Mouse (Mus musculus) intestine, embryonic 15.5 days (tissue): ENCODE data around the gene Fgfbp3. TPM values are rescaled to one million over a fixed set of nuclear protein-coding genes. Genes with fewer than 3 reads are reported as not detected.
"Not testable (repeated sequence)": the region's sequence is repeated elsewhere in the genome, so short reads cannot be mapped to it uniquely, and the experiment has no call there.

Source experiments
- ATAC-seq: fragments of 200-750 bp; cut with Nextera tagmentation; 2 replicates; pipeline ENCODE4 v1.8.0; 2017; ENCODE audit warnings: moderate TSS enrichment, moderate library complexity
- H3K27ac ChIP-seq: fragments of 300-500 bp; sonication (generic); 2 replicates; pipeline ENCODE4 v1.5.1; 2015; ENCODE audit warnings: mild to moderate bottlenecking, inconsistent platforms
- H3K27me3 ChIP-seq: fragments of 300-500 bp; sonication (generic); replicated peaks from 2 replicates; pipeline ENCODE4 v1.6.1; 2015; ENCODE audit warnings: inconsistent platforms
- H3K36me3 ChIP-seq: fragments of 300-500 bp; sonication (generic); 2 replicates; pipeline ENCODE4 v1.6.1; 2015; ENCODE audit warnings: inconsistent platforms
- H3K4me1 ChIP-seq: fragments of 300-500 bp; sonication (generic); replicated peaks from 2 replicates; pipeline ENCODE4 v1.6.1; 2015; ENCODE audit warnings: inconsistent platforms
- H3K4me2 ChIP-seq: fragments of 300-500 bp; sonication (generic); replicated peaks from 2 replicates; pipeline ENCODE4 v1.6.1; 2015; ENCODE audit warnings: mild to moderate bottlenecking, inconsistent platforms
- H3K4me3 ChIP-seq: fragments of 300-500 bp; sonication (generic); replicated peaks from 2 replicates; pipeline ENCODE4 v1.5.1; 2015; ENCODE audit warnings: inconsistent platforms
- H3K9ac ChIP-seq: fragments of 300-500 bp; sonication (generic); 2 replicates; pipeline ENCODE4 v1.6.1; 2015; ENCODE audit warnings: inconsistent platforms
- H3K9me3 ChIP-seq: fragments of 300-500 bp; sonication (generic); 2 replicates; pipeline ENCODE4 v1.6.1; 2016; ENCODE audit warnings: inconsistent platforms
- WGBS: fragments of 180-500 bp; shearing (Covaris S2); methylation state at CpG from one replicate; pipeline ENCODE4 v1.1.7; 2015; 5-methylcytosine and 5-hydroxymethylcytosine counted together
- polyA plus RNA-seq: library from polyadenylated mRNA; unstranded; fragments of >200 nt; fragmentation: Nextera tagmentation; extraction: Ambion mirVana; gene quantifications from 2 replicates; pipeline ENCODE4 v1.2.1, GENCODE M21; 2015

Gene Fgfbp3
- polyA plus RNA-seq, 1 experiment from 2014 or later = 5.0 TPM

DNA sequence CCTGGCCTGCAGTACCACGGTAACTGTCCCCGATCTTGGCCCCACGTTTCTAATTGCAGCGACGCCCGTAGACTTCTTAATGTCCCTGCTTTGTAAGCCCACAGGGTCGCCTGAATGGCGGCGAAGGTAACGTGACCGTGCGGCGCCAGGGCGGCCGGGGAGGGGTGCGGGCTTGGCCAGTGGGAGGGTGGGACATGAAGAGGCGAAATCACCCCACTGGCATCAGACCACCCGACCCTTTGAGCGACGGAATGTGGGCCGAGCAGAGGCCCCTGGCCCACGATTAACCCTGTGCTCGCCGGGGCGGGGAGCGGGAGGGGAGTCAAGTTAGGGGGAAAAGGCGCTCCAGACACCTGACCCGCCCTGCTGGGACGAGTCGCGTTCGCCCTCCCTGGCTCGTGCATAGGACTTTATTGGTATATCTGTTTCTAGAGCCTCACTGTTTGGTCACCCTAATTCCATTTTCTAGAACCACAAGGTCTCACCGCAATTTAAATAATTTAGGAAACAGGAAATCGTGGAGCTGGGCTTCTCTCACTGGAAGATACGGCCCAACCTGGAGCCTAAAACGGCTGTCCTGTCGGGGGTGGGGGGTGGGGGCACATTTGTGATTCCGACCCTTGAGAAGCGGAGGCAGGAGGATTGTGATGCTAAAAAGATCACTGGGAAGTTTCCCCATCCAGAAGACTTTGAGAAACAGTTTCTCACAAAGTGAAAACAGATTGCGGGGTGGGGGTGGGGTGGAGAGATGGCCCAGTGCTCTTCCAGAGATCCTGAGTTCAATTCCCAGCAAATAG is 15.0 kb downstream of the Fgfbp3 start:
- Histone ChIP-seq H3K9me3 (no peaks in the 10 kb centered on the region), H3K36me3 (no peaks in the 10 kb centered on the region), H3K4me2 (peak overlapping the region; percentile 97), H3K9ac (peak overlapping the region; percentile 60), H3K4me3 (peak overlapping the region; percentile 59), H3K27me3 (no peaks in the 10 kb centered on the region), H3K4me1 (no peaks in the 10 kb centered on the region), H3K27ac (no peak overlapping the region)
- WGBS = 2% methylated on average over 41 of the region's 41 CpGs
- ATAC-seq = peak; percentile 74

DNA sequence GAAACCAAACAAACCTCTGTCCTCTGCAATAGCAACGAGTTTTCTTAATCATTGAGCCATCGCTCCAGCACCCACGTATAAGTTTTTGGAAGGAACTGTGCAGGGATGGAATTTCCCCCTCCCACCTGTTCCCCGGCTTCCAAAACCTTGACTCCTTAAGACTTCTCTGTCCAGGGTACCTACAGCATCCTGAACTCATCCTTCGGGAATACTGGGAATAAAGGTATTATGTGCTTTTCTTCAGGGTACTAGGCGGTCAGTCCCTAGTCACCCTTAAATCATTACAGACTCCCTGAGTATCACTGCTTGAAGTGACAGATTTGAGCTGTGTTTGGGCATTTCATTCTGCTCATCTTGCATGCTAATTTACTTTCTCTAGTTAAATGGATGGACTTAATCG is 16.0 kb downstream of the Fgfbp3 start:
- H3K27me3 ChIP-seq = no peaks in the 10 kb centered on the region
- no peak overlapping the region; the same call in 1 of the 2 replicates for H3K4me2 ChIP-seq
- H3K9me3 ChIP-seq = no peaks in the 10 kb centered on the region
- 47% methylated on average over 7 of the region's 7 CpGs for WGBS
- no peak for ATAC-seq
- H3K9ac ChIP-seq = no peak overlapping the region
- no peak overlapping the region for H3K27ac ChIP-seq
- no peaks in the 10 kb centered on the region for H3K4me1 ChIP-seq
- no peaks in the 10 kb centered on the region for H3K36me3 ChIP-seq
- no peak overlapping the region for H3K4me3 ChIP-seq

DNA sequence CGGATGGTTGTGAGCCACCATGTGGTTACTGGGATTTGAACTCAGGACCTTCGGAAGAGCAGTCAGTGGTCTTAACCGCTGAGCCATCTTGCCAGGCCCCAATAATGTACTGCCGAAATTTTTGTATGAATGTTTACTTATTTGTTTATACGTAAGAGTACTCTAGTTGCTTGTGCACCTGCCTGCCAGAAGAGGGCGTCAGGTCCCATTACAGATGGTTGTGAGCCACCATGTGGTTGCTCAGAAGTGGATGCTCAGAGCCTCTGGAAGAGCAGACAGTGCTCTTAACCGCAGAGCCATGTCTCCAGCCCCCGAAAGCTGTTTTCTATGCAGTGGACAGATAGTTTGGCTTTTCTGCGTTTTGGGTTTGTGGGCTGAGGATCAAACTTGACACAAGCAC is 21.6 kb downstream of the Fgfbp3 start:
- Histone ChIP-seq H3K9me3 (no peaks in the 10 kb centered on the region), H3K4me3 (no peak overlapping the region), H3K36me3 (0 out of 2 replicates have a peak, but pooled peaks cover 7% of the 10 kb centered on the region), H3K9ac (no peak overlapping the region), H3K27ac (no peak overlapping the region), H3K27me3 (no peaks in the 10 kb centered on the region), H3K4me1 (no peaks in the 10 kb centered on the region), H3K4me2 (no peak overlapping the region)
- WGBS = 52% methylated on average over 9 of the region's 9 CpGs
- no peak for ATAC-seq

DNA sequence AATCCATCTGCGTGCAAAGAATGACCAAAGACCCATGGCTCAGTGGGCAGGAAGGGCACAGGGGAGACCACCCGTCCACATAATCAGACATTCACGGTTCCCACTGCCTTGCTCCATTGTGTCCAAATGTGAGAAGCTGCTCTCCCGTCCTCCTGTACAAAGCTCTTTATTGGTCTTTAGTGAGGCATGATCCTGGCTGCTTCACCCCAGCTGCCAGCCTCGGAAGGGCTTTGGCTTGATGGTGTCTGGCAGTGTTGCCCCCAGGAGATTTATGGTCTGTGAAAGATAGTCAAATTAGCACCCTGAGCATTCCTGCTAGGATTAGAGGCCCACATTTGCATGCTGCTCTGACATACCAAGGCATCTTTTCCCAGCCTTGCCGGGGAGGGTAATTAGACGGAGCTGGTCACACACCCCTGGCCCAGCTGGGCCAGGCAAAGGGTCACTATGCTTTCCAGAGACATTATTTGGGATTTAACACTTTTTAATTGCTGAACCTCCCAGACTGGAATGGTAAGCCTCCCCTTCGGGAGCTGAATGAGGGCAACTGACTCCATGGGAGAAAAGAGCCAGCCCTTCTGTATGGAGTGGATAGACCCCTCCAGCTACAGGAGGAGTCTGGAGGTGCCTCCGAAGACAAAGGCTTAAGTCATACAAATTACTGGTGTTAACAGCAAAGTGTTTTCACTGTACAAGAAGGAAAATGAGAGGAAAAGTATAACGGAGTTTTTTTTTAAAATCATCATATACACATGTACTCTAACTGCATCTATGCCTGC is 22.4 kb downstream of the Fgfbp3 start:
- no peak overlapping the region for H3K27ac ChIP-seq
- WGBS = 29% methylated on average over 10 of the region's 10 CpGs
- no peaks in the 10 kb centered on the region for H3K9me3 ChIP-seq
- ATAC-seq = no peak
- no peak overlapping the region for H3K4me2 ChIP-seq
- H3K9ac ChIP-seq = no peak overlapping the region
- H3K4me1 ChIP-seq = no peaks in the 10 kb centered on the region
- H3K4me3 ChIP-seq = no peak overlapping the region
- no peaks in the 10 kb centered on the region for H3K27me3 ChIP-seq
- H3K36me3 ChIP-seq = 0 out of 2 replicates have a peak, but pooled peaks cover 7% of the 10 kb centered on the region

DNA sequence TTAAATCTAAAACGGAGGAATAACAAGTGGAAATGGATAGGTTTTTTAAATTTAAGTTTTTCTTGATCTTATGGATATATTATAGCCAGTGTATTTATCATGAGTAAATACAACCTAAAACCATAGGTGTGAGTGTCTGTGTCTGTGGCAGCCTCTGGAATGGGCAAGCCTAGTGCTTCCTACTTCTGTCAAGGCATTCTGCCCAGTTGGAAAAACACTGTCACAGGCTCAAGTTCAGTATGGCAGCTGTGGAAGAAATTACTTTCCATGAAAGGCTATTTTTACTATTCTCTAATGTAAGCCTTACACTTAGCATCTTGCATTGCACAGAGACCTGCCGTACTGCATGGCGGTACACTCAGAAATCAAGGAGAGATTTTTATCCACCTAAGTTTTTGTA is 27.7 kb downstream of the Fgfbp3 start:
- H3K36me3 ChIP-seq = peaks cover 22% of the 10 kb centered on the region
- no peaks in the 10 kb centered on the region for H3K9me3 ChIP-seq
- no peak overlapping the region for H3K9ac ChIP-seq
- H3K27ac ChIP-seq = no peak overlapping the region
- no peaks in the 10 kb centered on the region for H3K4me1 ChIP-seq
- WGBS = 95% methylated on average over 3 of the region's 3 CpGs
- H3K4me2 ChIP-seq = no peak overlapping the region
- ATAC-seq = no peak
- no peaks in the 10 kb centered on the region for H3K27me3 ChIP-seq
- no peak overlapping the region for H3K4me3 ChIP-seq

DNA sequence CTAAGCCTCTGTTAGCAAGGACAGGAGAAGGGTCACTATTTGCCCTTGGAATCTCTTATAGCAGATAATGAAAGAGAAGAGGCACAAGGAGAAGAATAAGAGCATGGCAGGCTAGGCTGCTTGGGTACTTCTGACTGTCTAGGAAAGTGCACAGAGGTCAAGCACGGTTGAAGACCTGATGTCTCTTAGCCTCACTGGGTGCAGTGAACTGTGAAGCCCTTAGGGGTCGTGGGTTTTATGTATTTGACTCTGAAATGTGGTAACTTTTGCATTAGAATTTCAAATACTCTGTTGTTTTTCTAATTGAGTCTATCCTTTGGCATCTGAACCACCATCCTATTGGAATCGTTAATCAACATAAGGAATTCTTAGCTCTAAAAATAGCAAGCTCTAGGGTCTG is 31.7 kb downstream of the Fgfbp3 start:
- Histone ChIP-seq H3K4me1 (no peaks in the 10 kb centered on the region), H3K4me2 (no peak overlapping the region), H3K27me3 (no peaks in the 10 kb centered on the region), H3K4me3 (no peak overlapping the region), H3K27ac (no peak overlapping the region), H3K9ac (no peak overlapping the region), H3K36me3 (peaks cover 25% of the 10 kb centered on the region), H3K9me3 (no peaks in the 10 kb centered on the region)
- no peak for ATAC-seq
- WGBS = 87% methylated on average over 3 of the region's 3 CpGs

DNA sequence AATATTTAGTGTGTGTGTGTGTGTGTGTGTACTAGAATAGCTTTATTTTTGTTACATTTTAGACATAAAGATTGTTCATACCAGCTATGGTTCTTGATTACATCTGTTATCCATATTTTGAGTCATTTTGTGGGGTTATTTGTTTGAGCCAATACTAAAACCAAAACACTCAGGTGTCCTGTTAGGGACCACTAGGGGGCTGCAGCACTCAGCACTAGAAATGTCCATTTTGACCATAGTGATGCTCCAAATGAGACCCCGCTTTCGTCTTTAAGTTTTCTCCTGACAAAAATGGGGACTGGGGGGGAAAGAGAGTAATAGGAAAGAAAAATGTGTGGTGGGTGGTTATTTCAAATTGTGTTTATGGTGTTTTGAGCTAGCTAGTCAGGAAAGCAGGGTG is 33.1 kb downstream of the Fgfbp3 start:
- no peak overlapping the region for H3K27ac ChIP-seq
- 84% methylated on average over 2 of the region's 2 CpGs for WGBS
- H3K36me3 ChIP-seq = peaks cover 29% of the 10 kb centered on the region
- ATAC-seq = no peak
- no peak overlapping the region for H3K9ac ChIP-seq
- no peaks in the 10 kb centered on the region for H3K27me3 ChIP-seq
- no peak overlapping the region for H3K4me2 ChIP-seq
- H3K4me1 ChIP-seq = no peaks in the 10 kb centered on the region
- no peak overlapping the region for H3K4me3 ChIP-seq
- no peaks in the 10 kb centered on the region for H3K9me3 ChIP-seq

DNA sequence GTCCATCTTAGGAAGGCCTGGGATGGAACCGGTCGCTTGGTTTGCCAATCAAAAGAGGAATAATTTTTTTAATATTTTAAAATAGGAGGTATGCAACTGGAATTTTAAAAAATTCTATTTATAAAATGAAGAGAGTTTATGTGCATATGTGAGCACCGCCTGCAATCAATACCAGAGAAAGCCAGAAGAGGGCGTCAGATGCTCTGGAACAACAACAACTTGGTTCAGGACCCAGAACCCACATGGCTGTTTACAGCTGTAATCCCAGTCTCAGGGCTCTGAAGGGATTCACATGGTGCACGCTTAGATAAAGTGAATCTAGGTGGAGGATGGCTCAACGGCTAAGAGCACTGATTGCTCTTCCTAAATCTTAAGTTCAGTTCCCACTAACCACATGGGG is 36.3 kb downstream of the Fgfbp3 start:
- Histone ChIP-seq H3K9ac (no peak overlapping the region), H3K36me3 (peaks cover 39% of the 10 kb centered on the region), H3K9me3 (no peaks in the 10 kb centered on the region), H3K27me3 (no peaks in the 10 kb centered on the region), H3K4me1 (no peaks in the 10 kb centered on the region), H3K27ac (no peak overlapping the region), H3K4me2 (no peak overlapping the region), H3K4me3 (no peak overlapping the region)
- WGBS = 80% methylated on average over 6 of the region's 6 CpGs
- ATAC-seq = no peak

DNA sequence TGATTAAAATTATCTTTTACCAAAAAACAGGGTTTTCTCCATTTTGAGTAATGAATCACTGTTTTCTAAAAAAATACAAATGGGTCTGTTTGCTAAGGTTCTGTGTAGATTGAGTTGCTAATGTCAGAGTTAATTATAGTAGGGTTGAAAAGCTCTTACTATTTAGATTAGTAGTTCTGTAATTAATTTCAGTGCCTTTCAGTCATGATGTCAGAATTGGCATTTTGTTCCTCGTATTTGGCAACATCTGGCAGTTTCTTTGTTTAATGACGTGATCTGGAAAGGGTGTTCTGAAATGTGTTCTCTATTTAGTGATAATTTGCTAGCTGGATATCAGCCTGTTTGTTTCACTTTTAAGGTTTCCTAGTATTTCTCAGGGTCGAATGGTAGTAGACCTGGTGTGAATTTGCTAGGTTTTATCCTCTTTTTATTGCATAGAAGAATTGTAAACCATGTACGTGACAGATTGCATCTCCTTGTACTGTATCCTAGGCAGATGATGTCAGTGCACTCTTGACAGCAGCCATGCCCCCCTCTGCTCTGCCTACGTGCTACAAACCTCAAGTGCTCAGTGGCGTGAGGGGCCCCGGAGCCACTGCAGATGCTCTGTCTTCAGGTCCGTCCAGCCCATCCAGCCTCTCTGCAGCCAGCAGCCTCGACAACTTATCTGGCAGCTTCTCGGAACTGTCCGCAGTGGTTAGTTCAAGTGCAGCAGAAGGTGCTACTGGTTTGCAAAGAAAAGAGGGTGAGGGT is 40.5 kb downstream of the Fgfbp3 start:
- ATAC-seq = no peak
- Histone ChIP-seq H3K36me3 (peaks cover 36% of the 10 kb centered on the region), H3K27me3 (no peaks in the 10 kb centered on the region), H3K27ac (no peak overlapping the region), H3K9me3 (no peaks in the 10 kb centered on the region), H3K9ac (no peak overlapping the region), H3K4me2 (no peak overlapping the region), H3K4me1 (no peaks in the 10 kb centered on the region), H3K4me3 (no peak overlapping the region)
- WGBS = 86% methylated on average over 11 of the region's 11 CpGs

DNA sequence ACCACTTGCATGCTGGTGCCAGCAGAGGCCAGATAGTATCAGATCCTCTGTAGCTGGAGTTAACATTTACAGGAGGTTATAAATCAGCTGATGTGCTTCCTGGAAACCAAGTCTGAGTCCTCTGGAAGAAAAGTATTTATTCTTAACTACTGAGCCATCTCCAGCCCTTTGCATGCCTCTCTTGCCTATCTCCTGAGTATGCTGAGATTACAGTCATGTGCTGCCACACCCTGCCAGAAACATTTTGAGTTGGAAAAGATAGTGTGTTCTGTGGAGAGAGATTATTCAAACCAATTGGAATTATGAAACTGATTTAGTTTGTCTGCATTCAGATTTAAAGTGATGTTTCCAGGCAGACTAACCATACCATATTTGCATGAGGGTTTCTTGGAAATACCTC is 42.1 kb downstream of the Fgfbp3 start:
- ATAC-seq = no peak
- Histone ChIP-seq H3K4me3 (no peak overlapping the region), H3K9ac (no peak overlapping the region), H3K9me3 (no peaks in the 10 kb centered on the region), H3K4me1 (no peaks in the 10 kb centered on the region), H3K4me2 (no peak overlapping the region), H3K27me3 (no peaks in the 10 kb centered on the region), H3K36me3 (peaks cover 39% of the 10 kb centered on the region), H3K27ac (no peak overlapping the region)

DNA sequence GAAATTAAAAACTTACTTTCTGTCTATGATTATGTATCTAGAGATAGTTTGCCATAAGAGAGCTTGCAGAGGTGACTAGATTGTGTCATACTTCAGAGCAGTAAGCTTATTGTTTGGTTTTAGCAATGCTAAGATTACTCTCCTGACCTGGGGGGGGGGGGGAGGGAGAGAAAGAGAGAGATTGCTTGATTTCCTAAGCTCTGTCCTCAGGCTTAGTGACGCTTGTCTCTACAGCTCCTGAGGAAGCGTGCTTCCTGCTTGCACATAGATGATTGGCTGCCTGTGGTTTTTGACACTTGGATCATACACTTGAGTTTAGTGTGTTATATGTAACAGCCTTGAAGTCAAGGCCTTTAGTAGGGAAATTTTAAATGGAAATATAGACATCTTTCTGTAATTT is 44.8 kb downstream of the Fgfbp3 start:
- whole genome bisulfite sequencing = 79% methylated on average over 2 of the region's 2 CpGs
- H3K36me3 ChIP-seq = peaks cover 28% of the 10 kb centered on the region
- no peak overlapping the region for H3K4me3 ChIP-seq
- no peak overlapping the region for H3K4me2 ChIP-seq
- no peak for ATAC-seq
- no peaks in the 10 kb centered on the region for H3K9me3 ChIP-seq
- H3K27me3 ChIP-seq = no peaks in the 10 kb centered on the region
- H3K9ac ChIP-seq = no peak overlapping the region
- H3K4me1 ChIP-seq = no peaks in the 10 kb centered on the region
- H3K27ac ChIP-seq = no peak overlapping the region

DNA sequence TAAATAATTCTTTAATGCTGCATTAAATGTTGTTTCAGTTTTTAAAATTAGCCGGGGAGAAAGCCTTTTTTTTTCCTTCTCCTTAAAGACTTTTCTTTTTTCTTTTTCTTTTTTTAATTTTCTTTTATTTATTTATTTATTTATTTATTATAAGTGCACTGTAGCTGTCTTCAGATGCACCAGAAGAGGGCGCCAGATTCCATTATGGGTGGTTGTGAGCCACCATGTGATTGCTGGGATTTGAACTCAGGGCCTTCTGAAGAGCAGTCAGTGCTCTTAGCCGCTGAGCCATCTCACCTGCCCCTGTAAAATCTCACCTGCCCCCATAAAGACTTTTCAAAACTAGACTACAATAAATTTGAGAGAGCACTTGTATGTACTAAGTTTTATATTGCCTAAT is 50.7 kb downstream of the Fgfbp3 start:
- H3K36me3 ChIP-seq = peaks cover 22% of the 10 kb centered on the region
- not testable (repeated sequence) for H3K4me3 ChIP-seq, H3K4me1 ChIP-seq, H3K9ac ChIP-seq, H3K27ac ChIP-seq, H3K4me2 ChIP-seq, H3K9me3 ChIP-seq, H3K27me3 ChIP-seq, ATAC-seq
- 80% methylated on average over 3 of the region's 3 CpGs for WGBS
